Mouse (Mus musculus): ENCODE data around the gene Gm7682.
"Not testable (repeated sequence)": the region's sequence is repeated elsewhere in the genome, so short reads cannot be mapped to it uniquely, and the experiment has no call there.

Gene Gm7682

GRCm38 (mm10) chr5:94445484-94445883 lies at the start of gene Gm7682:
Gene Gm7682, plus strand, starts transcription at chr5:94445784.
- not testable (repeated sequence) for DNase-seq (ENCODE audit: low spot score)

All from testis, postnatal 14 days (tissue).